Mouse (Mus musculus): ENCODE results near the gene Jag1. TPM values are rescaled to one million over a fixed set of nuclear protein-coding genes. Genes with fewer than 3 reads are reported as not detected.

Jag1 gene
- total and polyA plus RNA-seq, 3 experiments: 0.42 TPM; not detected in 2

- no peak overlapping the region for H3K4me3 ChIP-seq (ENCODE audit: control insufficient read depth in 1 of 2, insufficient read depth in 1 of 2, low read depth in 2 of 2, low read length in 2 of 2)
- no peaks in the 10 kb centered on the region for H3K36me3 ChIP-seq (ENCODE audit: control insufficient read depth in 1 of 2, insufficient read depth in 2 of 2, low read length in 2 of 2)
- H3K27me3 ChIP-seq (ENCODE audit: control insufficient read depth in 1 of 2, insufficient read depth in 2 of 2, low read length in 2 of 2): no peaks in the 10 kb centered on the region
- no peak overlapping the region for H3K27ac ChIP-seq (ENCODE audit: control insufficient read depth, low read depth, low read length)
- H3K9ac ChIP-seq (ENCODE audit: control insufficient read depth, low read depth, low read length, poor library complexity, severe bottlenecking): no peak overlapping the region
- TF ChIP-seq ZC3H11A (IDR thresholded peaks at IDR 0.05; ENCODE audit: low read depth, low read length): no peak
- no peak for TF ChIP-seq MXI1 (IDR thresholded peaks at IDR 0.05; ENCODE audit: low read depth, low read length)
- no peak for TF ChIP-seq USF2 (IDR thresholded peaks at IDR 0.05; ENCODE audit: borderline replicate concordance in 1 of 2, insufficient read depth in 1 of 2, low read depth in 1 of 2, low read length in 2 of 2)
- no peak for TF ChIP-seq POLR2AphosphoS5 (IDR thresholded peaks at IDR 0.05; ENCODE audit: borderline replicate concordance, low read depth, low read length)
- TF ChIP-seq BHLHE40 (IDR thresholded peaks at IDR 0.05; ENCODE audit: borderline replicate concordance, low read depth, low read length): no peak
- no peak for TF ChIP-seq RAD21 (IDR thresholded peaks at IDR 0.05; ENCODE audit: low read depth, low read length)
- TF ChIP-seq CHD1 (IDR thresholded peaks at IDR 0.05; ENCODE audit: low read depth, low read length): no peak
- H3K79me2 ChIP-seq (ENCODE audit: control insufficient read depth, insufficient read depth, low read length, poor library complexity): no peaks in the 10 kb centered on the region
- no peaks in the 10 kb centered on the region for H3K9me3 ChIP-seq (replicated peaks; ENCODE audit: insufficient read depth, low read length)
- no peak for DNase-seq (ENCODE audit: low read depth, low spot score)
- H3K4me1 ChIP-seq (ENCODE audit: control insufficient read depth in 1 of 2, insufficient read depth in 2 of 2, low read length in 2 of 2): no peaks in the 10 kb centered on the region
Observed at GRCm38 (mm10) chr2:137081001-137081400, 35.4 kb downstream of the Jag1 start.

- TF ChIP-seq POLR2AphosphoS2 (IDR thresholded peaks at IDR 0.05; ENCODE audit: low read length): no peak
- no peak for TF ChIP-seq SIN3A (IDR thresholded peaks at IDR 0.05; ENCODE audit: low read length)
- TF ChIP-seq USF2 (IDR thresholded peaks at IDR 0.05; ENCODE audit: borderline replicate concordance in 1 of 2, insufficient read depth in 1 of 2, low read depth in 1 of 2, low read length in 2 of 2): no peak
- no peak overlapping the region for H3K4me3 ChIP-seq (ENCODE audit: control insufficient read depth in 1 of 2, insufficient read depth in 1 of 2, low read depth in 2 of 2, low read length in 2 of 2)
- no peaks in the 10 kb centered on the region for H3K27me3 ChIP-seq (ENCODE audit: control insufficient read depth in 1 of 2, insufficient read depth in 2 of 2, low read length in 2 of 2)
- no peaks in the 10 kb centered on the region for H3K4me1 ChIP-seq (ENCODE audit: control insufficient read depth in 1 of 2, insufficient read depth in 2 of 2, low read length in 2 of 2)
- H3K36me3 ChIP-seq (ENCODE audit: control insufficient read depth in 1 of 2, insufficient read depth in 2 of 2, low read length in 2 of 2): no peaks in the 10 kb centered on the region
- H3K79me2 ChIP-seq (ENCODE audit: control insufficient read depth, insufficient read depth, low read length, poor library complexity): no peaks in the 10 kb centered on the region
- H3K9me3 ChIP-seq (replicated peaks; ENCODE audit: insufficient read depth, low read length): no peaks in the 10 kb centered on the region
- no peak overlapping the region for H3K9ac ChIP-seq (ENCODE audit: control insufficient read depth, low read depth, low read length, poor library complexity, severe bottlenecking)
- DNase-seq (ENCODE audit: low read depth, low spot score): no peak
- H3K27ac ChIP-seq (ENCODE audit: control insufficient read depth, low read depth, low read length): no peak overlapping the region
Observed at GRCm38 (mm10) chr2:137080468-137080867, 36.0 kb downstream of the Jag1 start.

- no peaks in the 10 kb centered on the region for H3K27me3 ChIP-seq (ENCODE audit: control insufficient read depth in 1 of 2, insufficient read depth in 2 of 2, low read length in 2 of 2)
- no peak overlapping the region for H3K27ac ChIP-seq (ENCODE audit: control insufficient read depth, low read depth, low read length)
- no peaks in the 10 kb centered on the region for H3K4me1 ChIP-seq (ENCODE audit: control insufficient read depth in 1 of 2, insufficient read depth in 2 of 2, low read length in 2 of 2)
- no peak for DNase-seq (ENCODE audit: low read depth, low spot score)
- no peak overlapping the region for H3K9ac ChIP-seq (ENCODE audit: control insufficient read depth, low read depth, low read length, poor library complexity, severe bottlenecking)
- TF ChIP-seq TBP (IDR thresholded peaks at IDR 0.05; ENCODE audit: low read depth, low read length) (no peak), MYB (IDR thresholded peaks at IDR 0.05; ENCODE audit: low read depth, low read length) (no peak), TAL1 (IDR thresholded peaks at IDR 0.05; ENCODE audit: low read length) (no peak), GATA1 (IDR thresholded peaks at IDR 0.05; ENCODE audit: low read depth, low read length) (no peak), E2F4 (IDR thresholded peaks at IDR 0.05; ENCODE audit: borderline replicate concordance, low read depth, low read length) (no peak), MAX (IDR thresholded peaks at IDR 0.05; ENCODE audit: low read length) (no peak), KAT2A (conservative IDR thresholded peaks at IDR 0.05; ENCODE audit: low read depth, low read length) (no peak), MAZ (IDR thresholded peaks at IDR 0.05; ENCODE audit: low read depth, low read length) (no peak), RCOR1 (IDR thresholded peaks at IDR 0.05; ENCODE audit: low read depth, low read length) (no peak), GABPA (IDR thresholded peaks at IDR 0.05; ENCODE audit: low read depth, low read length) (no peak)
- H3K79me2 ChIP-seq (ENCODE audit: control insufficient read depth, insufficient read depth, low read length, poor library complexity): no peaks in the 10 kb centered on the region
- H3K36me3 ChIP-seq (ENCODE audit: control insufficient read depth in 1 of 2, insufficient read depth in 2 of 2, low read length in 2 of 2): no peaks in the 10 kb centered on the region
- no peak overlapping the region for H3K4me3 ChIP-seq (ENCODE audit: control insufficient read depth in 1 of 2, insufficient read depth in 1 of 2, low read depth in 2 of 2, low read length in 2 of 2)
- H3K9me3 ChIP-seq (replicated peaks; ENCODE audit: insufficient read depth, low read length): no peaks in the 10 kb centered on the region
Observed at GRCm38 (mm10) chr2:137079721-137080320, 36.6 kb downstream of the Jag1 start.
